Comparison of ENCODE assay signal across 8 mouse cellular contexts in genomic region chr7:66842021-66842420, GRCm38 (mm10). TPM values are rescaled to one million over a fixed set of nuclear protein-coding genes. Genes with fewer than 3 reads are reported as not detected.
DNase-seq lines count a peak whose midpoint lies in the region; ATAC-seq and TF ChIP-seq lines count a peak whose summit lies in the region.

No protein-coding gene starts in this region.

- H3K4me3 ChIP-seq in kidney, embryonic 14.5 days (ENCODE audit: low read length), result no peak overlapping the region
- no peak overlapping the region for H3K4me3 ChIP-seq in bone marrow, adult 2 months (replicated peaks; ENCODE audit: control insufficient read depth, low read depth, low read length)
- H3K4me3 ChIP-seq in intestine, embryonic 15.5 days (replicated peaks), result no peak overlapping the region

- H3K9me3 ChIP-seq in kidney, embryonic 14.5 days (ENCODE audit: control insufficient read depth, low read length), result no peaks in the 10 kb centered on the region
- no peaks in the 10 kb centered on the region for H3K9me3 ChIP-seq in intestine, embryonic 15.5 days

- no peak overlapping the region for H3K27ac ChIP-seq in kidney, embryonic 14.5 days (ENCODE audit: low read depth, low read length)
- H3K27ac ChIP-seq in bone marrow, adult 2 months (ENCODE audit: control insufficient read depth, insufficient read depth, low read depth, low read length, poor library complexity), result no peak overlapping the region
- H3K27ac ChIP-seq in intestine, embryonic 15.5 days, result peak overlapping the region; percentile 83

- WGBS in kidney, embryonic 14.5 days, result 46% methylated on average over 10 of the region's 10 CpGs
- 55% methylated on average over 10 of the region's 10 CpGs for WGBS in bone marrow, adult 2 months
- WGBS in intestine, embryonic 15.5 days, result 28% methylated on average over 10 of the region's 10 CpGs

- peak; percentile 25; the same call in 1 of the 2 replicates for TF ChIP-seq CTCF in bone marrow, adult 2 months (IDR thresholded peaks at IDR 0.05; ENCODE audit: control insufficient read depth, insufficient read depth, low read length)

- no peak for ATAC-seq in kidney, embryonic 14.5 days (ENCODE audit: low FRiP score, low TSS enrichment)
- peak; percentile 24 for ATAC-seq in intestine, embryonic 15.5 days

- peak; percentile 32 for DNase-seq in kidney, adult 11 months
- peak; percentile 62 for DNase-seq in fibroblast of lung, adult 2 months (ENCODE audit: low read depth)
- DNase-seq in left cerebral cortex, postnatal 4 days, result peak; percentile 77
- peak; percentile 19 for DNase-seq in ovary, adult 18-20 months (ENCODE audit: low spot score)
- DNase-seq in thymus, postnatal 4 days, result peak; percentile 80

- intact Hi-C loops in left cerebral cortex, postnatal 4 days (cut with DNase I), result loop anchor here (5.0 to 10.0 kb wide), 3 partner anchors 123 to 790 kb away; no protein-coding TSS in a partner anchor

- no peaks in the 10 kb centered on the region; the same call in 1 of the 2 replicates for H3K4me1 ChIP-seq in kidney, embryonic 14.5 days (ENCODE audit: control insufficient read depth, insufficient read depth, low read length)
- H3K4me1 ChIP-seq in bone marrow, adult 2 months (ENCODE audit: control insufficient read depth, insufficient read depth, low read length), result no peaks in the 10 kb centered on the region
- H3K4me1 ChIP-seq in intestine, embryonic 15.5 days (replicated peaks), result peaks cover 26% of the 10 kb centered on the region

- H3K9ac ChIP-seq in kidney, embryonic 14.5 days (ENCODE audit: low read depth, low read length), result no peak overlapping the region
- no peak overlapping the region for H3K9ac ChIP-seq in intestine, embryonic 15.5 days

- peaks cover 12% of the 10 kb centered on the region for H3K27me3 ChIP-seq in kidney, embryonic 14.5 days (ENCODE audit: control insufficient read depth, insufficient read depth, low read length)
- 0 out of 2 replicates have a peak, but pooled peaks cover 2% of the 10 kb centered on the region for H3K27me3 ChIP-seq in intestine, embryonic 15.5 days (replicated peaks)

- H3K36me3 ChIP-seq in kidney, embryonic 14.5 days (ENCODE audit: control insufficient read depth, insufficient read depth, low read length), result no peaks in the 10 kb centered on the region
- no peaks in the 10 kb centered on the region for H3K36me3 ChIP-seq in intestine, embryonic 15.5 days

- TF ChIP-seq POLR2A in bone marrow, adult 2 months (IDR thresholded peaks at IDR 0.05; ENCODE audit: borderline replicate concordance, control insufficient read depth, low read depth, low read length), result no peak

- no peak overlapping the region for H3K4me2 ChIP-seq in kidney, embryonic 14.5 days (replicated peaks; ENCODE audit: low read depth, low read length)
- H3K4me2 ChIP-seq in intestine, embryonic 15.5 days (replicated peaks), result peak overlapping the region; percentile 24; the same call in 1 of the 2 replicates

RNA-seq across cellular contexts. Expression of gene Adamts17, which starts 2.5 kb away (rescaled TPM):
- 4.3 and 4.6 TPM in 2 replicates for polyA plus RNA-seq in kidney, embryonic 14.5 days (2014; fragmentation: Nextera tagmentation; extraction: Ambion mirVana)
- 0.56 and 2.3 TPM in 2 replicates for polyA plus RNA-seq in bone marrow, adult 2 months (2011; ENCODE audit: insufficient read depth, insufficient read length, low replicate concordance, missing spikeins)
- polyA plus RNA-seq in intestine, embryonic 15.5 days (2015; fragmentation: Nextera tagmentation; extraction: Ambion mirVana), result 3.3 and 4.2 TPM in 2 replicates
- 10 to 100 TPM; 16.1 to 17.3 TPM for total RNA-seq in left cerebral cortex, postnatal 4 days (2021)

Comparison
In these comparisons a context has a peak if more than half of its experiments do, and no peak if none do; other contexts are left out.
1. DNase-seq: peak in every context shown above with its lines; median percentile 80 in thymus, postnatal 4 days; 77 in left cerebral cortex, postnatal 4 days; 62 in fibroblast of lung, adult 2 months; 32 in kidney, adult 11 months; 19 in ovary, adult 18-20 months.